Mouse (Mus musculus) stomach, embryonic 16.5 days (tissue): Measurements from ENCODE around the gene Brinp1. TPM values are rescaled to one million over a fixed set of nuclear protein-coding genes. Genes with fewer than 3 reads are reported as not detected.

Experiments used
- ATAC-seq: fragments of 200-750 bp; cut with Nextera tagmentation; 2 replicates; pipeline ENCODE4 v1.8.0; 2017; ENCODE audit warnings: moderate number of reproducible peaks, moderate TSS enrichment; ENCODE audit not compliant: insufficient read depth, low FRiP score
- H3K27ac ChIP-seq: fragments of 300-500 bp; sonication (generic); 2 replicates; pipeline ENCODE4 v1.5.1; 2014; ENCODE audit warnings: low read length
- H3K27me3 ChIP-seq: fragments of 300-500 bp; sonication (generic); 2 replicates; pipeline ENCODE4 v1.6.1; 2014; ENCODE audit warnings: low read length, control low read depth, mixed read lengths; ENCODE audit not compliant: control insufficient read depth, insufficient read depth
- H3K36me3 ChIP-seq: fragments of 300-500 bp; sonication (generic); 2 replicates; pipeline ENCODE4 v1.6.1; 2014; ENCODE audit warnings: low read length; ENCODE audit not compliant: control insufficient read depth, insufficient read depth
- H3K4me1 ChIP-seq: fragments of 300-500 bp; sonication (generic); 2 replicates; pipeline ENCODE4 v1.6.1; 2014; ENCODE audit warnings: low read length, control low read depth, mixed read lengths; ENCODE audit not compliant: control insufficient read depth, insufficient read depth
- H3K4me2 ChIP-seq: fragments of 300-500 bp; sonication (generic); 2 replicates; pipeline ENCODE4 v1.6.1; 2014; ENCODE audit warnings: low read depth, low read length, mixed read lengths
- H3K4me3 ChIP-seq: fragments of 300-500 bp; sonication (generic); replicated peaks from 2 replicates; pipeline ENCODE4 v1.5.1; 2014; ENCODE audit warnings: mild to moderate bottlenecking, low read length
- H3K9ac ChIP-seq: fragments of 300-500 bp; sonication (generic); 2 replicates; pipeline ENCODE4 v1.6.1; 2014; ENCODE audit warnings: low read length
- H3K9me3 ChIP-seq: fragments of 300-500 bp; sonication (generic); replicated peaks from 2 replicates; pipeline ENCODE4 v1.6.1; 2016; ENCODE audit warnings: low read length, control low read depth; ENCODE audit not compliant: control insufficient read depth
- WGBS: fragments of 180-500 bp; shearing (Covaris S2); extraction: QIAGEN DNeasy Blood & Tissue Kit; methylation state at CpG from one replicate; pipeline ENCODE4 v1.1.7; 2014; 5-methylcytosine and 5-hydroxymethylcytosine counted together
- polyA plus RNA-seq: library from polyadenylated mRNA; unstranded; fragments of >200 nt; fragmentation: Nextera tagmentation; extraction: Ambion mirVana; gene quantifications from 2 replicates; pipeline ENCODE4 v1.2.1, GENCODE M21; 2015

The Brinp1 gene
- polyA plus RNA-seq, 1 experiment from 2014 or later, result 6.6 TPM

- no peak for ATAC-seq
- Histone ChIP-seq H3K4me3 (no peak overlapping the region), H3K9me3 (no peaks in the 10 kb centered on the region), H3K27me3 (no peaks in the 10 kb centered on the region), H3K36me3 (no peaks in the 10 kb centered on the region), H3K9ac (no peak overlapping the region), H3K4me1 (no peaks in the 10 kb centered on the region), H3K4me2 (no peak overlapping the region), H3K27ac (no peak overlapping the region)
- 41% methylated on average over 1 of the region's 1 CpGs for WGBS
Observed at GRCm38 (mm10) chr4:68922944-68923343, 31.3 kb downstream of the Brinp1 start.

- Histone ChIP-seq H3K27ac (no peak overlapping the region), H3K9ac (no peak overlapping the region), H3K4me3 (no peak overlapping the region), H3K36me3 (no peaks in the 10 kb centered on the region), H3K27me3 (no peaks in the 10 kb centered on the region), H3K4me2 (no peak overlapping the region), H3K4me1 (no peaks in the 10 kb centered on the region), H3K9me3 (no peaks in the 10 kb centered on the region)
- ATAC-seq, result no peak
- WGBS, result 87% methylated on average over 1 of the region's 1 CpGs
Observed at GRCm38 (mm10) chr4:68922504-68922903, 31.7 kb downstream of the Brinp1 start.

GRCm38 (mm10) chr4:68920127-68920526 is 34.1 kb downstream of the Brinp1 start:
- Histone ChIP-seq H3K9me3 (no peaks in the 10 kb centered on the region), H3K27me3 (no peaks in the 10 kb centered on the region), H3K9ac (no peak overlapping the region), H3K4me2 (no peak overlapping the region), H3K4me1 (no peaks in the 10 kb centered on the region), H3K4me3 (no peak overlapping the region), H3K36me3 (no peaks in the 10 kb centered on the region), H3K27ac (no peak overlapping the region)
- 47% methylated on average over 3 of the region's 3 CpGs for WGBS
- ATAC-seq, result no peak

- ATAC-seq, result no peak
- Histone ChIP-seq H3K4me3 (no peak overlapping the region), H3K36me3 (no peaks in the 10 kb centered on the region), H3K27ac (no peak overlapping the region), H3K27me3 (no peaks in the 10 kb centered on the region), H3K9ac (no peak overlapping the region), H3K4me1 (no peaks in the 10 kb centered on the region), H3K4me2 (no peak overlapping the region), H3K9me3 (no peaks in the 10 kb centered on the region)
- 48% methylated on average over 3 of the region's 3 CpGs for WGBS
Observed at GRCm38 (mm10) chr4:68910942-68911341, 43.3 kb downstream of the Brinp1 start.

GRCm38 (mm10) chr4:68906417-68907210 is 47.6 kb downstream of the Brinp1 start:
- H3K4me2 ChIP-seq, result no peak overlapping the region
- H3K4me1 ChIP-seq, result no peaks in the 10 kb centered on the region
- no peak overlapping the region for H3K27ac ChIP-seq
- H3K36me3 ChIP-seq, result no peaks in the 10 kb centered on the region
- no peak overlapping the region for H3K4me3 ChIP-seq
- no peaks in the 10 kb centered on the region for H3K9me3 ChIP-seq
- no peaks in the 10 kb centered on the region for H3K27me3 ChIP-seq
- ATAC-seq, result no peak
- H3K9ac ChIP-seq, result no peak overlapping the region
- 68% methylated on average over 11 of the region's 11 CpGs for WGBS

- Histone ChIP-seq H3K9me3 (no peaks in the 10 kb centered on the region), H3K27me3 (no peaks in the 10 kb centered on the region), H3K4me1 (no peaks in the 10 kb centered on the region), H3K36me3 (no peaks in the 10 kb centered on the region), H3K4me2 (no peak overlapping the region), H3K27ac (no peak overlapping the region), H3K4me3 (no peak overlapping the region), H3K9ac (no peak overlapping the region)
- ATAC-seq, result no peak
- 76% methylated on average over 4 of the region's 4 CpGs for whole genome bisulfite sequencing
Observed at GRCm38 (mm10) chr4:68890526-68890925, 63.7 kb downstream of the Brinp1 start.

GRCm38 (mm10) chr4:68886276-68886675 is 67.9 kb downstream of the Brinp1 start:
- Histone ChIP-seq H3K27me3 (no peaks in the 10 kb centered on the region), H3K4me3 (no peak overlapping the region), H3K4me2 (no peak overlapping the region), H3K27ac (no peak overlapping the region), H3K9me3 (no peaks in the 10 kb centered on the region), H3K9ac (no peak overlapping the region), H3K36me3 (no peaks in the 10 kb centered on the region), H3K4me1 (no peaks in the 10 kb centered on the region)
- WGBS, result 86% methylated on average over 2 of the region's 2 CpGs
- ATAC-seq, result no peak

GRCm38 (mm10) chr4:68872028-68872427 is 82.2 kb downstream of the Brinp1 start:
- no peak overlapping the region for H3K9ac ChIP-seq
- no peak overlapping the region for H3K4me2 ChIP-seq
- no peak overlapping the region for H3K4me3 ChIP-seq
- no peak for ATAC-seq
- H3K9me3 ChIP-seq, result no peaks in the 10 kb centered on the region
- no peaks in the 10 kb centered on the region for H3K36me3 ChIP-seq
- H3K27me3 ChIP-seq, result no peaks in the 10 kb centered on the region
- no peak overlapping the region for H3K27ac ChIP-seq
- no peaks in the 10 kb centered on the region for H3K4me1 ChIP-seq

- Histone ChIP-seq H3K27me3 (no peaks in the 10 kb centered on the region), H3K9me3 (no peaks in the 10 kb centered on the region), H3K36me3 (no peaks in the 10 kb centered on the region), H3K9ac (no peak overlapping the region), H3K4me3 (no peak overlapping the region), H3K4me2 (no peak overlapping the region), H3K4me1 (no peaks in the 10 kb centered on the region), H3K27ac (no peak overlapping the region)
- ATAC-seq, result no peak
- WGBS, result 54% methylated on average over 4 of the region's 4 CpGs
Observed at GRCm38 (mm10) chr4:68865135-68865767, 88.9 kb downstream of the Brinp1 start.
